Mouse (Mus musculus) monocyte, adult 5-6 weeks (primary cell): ENCODE results near the gene Akap6. TPM values are rescaled to one million over a fixed set of nuclear protein-coding genes. Genes with fewer than 3 reads are reported as not detected.

Experiments
- ATAC-seq: fragments of 153-309, 156-312 bp; replicated peaks from 2 replicates; pipeline ENCODE4 v1.8.0; 2017; ENCODE audit warnings: mild to moderate bottlenecking; ENCODE audit not compliant: low TSS enrichment, insufficient number of reproducible peaks, severe bottlenecking, poor library complexity, low FRiP score
- total RNA-seq: library from RNA; stranded (forward); fragments of 200-1000, 200-491, 200-594 nt; gene quantifications from 3 replicates; pipeline ENCODE4 v1.2.3, GENCODE M21; 2017

Akap6 gene
- total RNA-seq, 1 experiment from 2014 or later = not detected

GRCm38 (mm10) chr12:53063003-53063402 is 363.8 kb downstream of the Akap6 start:
- no peak for ATAC-seq

GRCm38 (mm10) chr12:53064241-53064760 is 365.1 kb downstream of the Akap6 start:
- ATAC-seq = no peak

GRCm38 (mm10) chr12:53065031-53065785 is 366.0 kb downstream of the Akap6 start:
- ATAC-seq = no peak

- ATAC-seq = no peak
Observed at GRCm38 (mm10) chr12:53066321-53066720, 367.1 kb downstream of the Akap6 start.

GRCm38 (mm10) chr12:53070907-53071306 is 371.7 kb downstream of the Akap6 start:
- no peak for ATAC-seq

GRCm38 (mm10) chr12:53076595-53077400 is 377.6 kb downstream of the Akap6 start:
- no peak for ATAC-seq

- no peak for ATAC-seq
Observed at GRCm38 (mm10) chr12:53085789-53086188, 386.6 kb downstream of the Akap6 start.

GRCm38 (mm10) chr12:53112276-53112675 is 413.1 kb downstream of the Akap6 start:
- no peak for ATAC-seq

- ATAC-seq = no peak
Observed at GRCm38 (mm10) chr12:53119352-53119751, 420.2 kb downstream of the Akap6 start.

- no peak for ATAC-seq
Observed at GRCm38 (mm10) chr12:53124131-53124530, 424.9 kb downstream of the Akap6 start.

- no peak for ATAC-seq
Observed at GRCm38 (mm10) chr12:53124696-53125095, 425.5 kb downstream of the Akap6 start.

GRCm38 (mm10) chr12:53125286-53125685 is 426.1 kb downstream of the Akap6 start:
- no peak for ATAC-seq

- no peak for ATAC-seq
Observed at GRCm38 (mm10) chr12:53134196-53134595, 435.0 kb downstream of the Akap6 start.

- ATAC-seq = no peak
Observed at GRCm38 (mm10) chr12:53137331-53137730, 438.1 kb downstream of the Akap6 start.

GRCm38 (mm10) chr12:53144122-53144695 is 445.0 kb downstream of the Akap6 start:
- no peak for ATAC-seq

GRCm38 (mm10) chr12:53144760-53145159 is 445.6 kb downstream of the Akap6 start:
- no peak for ATAC-seq

GRCm38 (mm10) chr12:53145516-53145915 is 446.3 kb downstream of the Akap6 start:
- no peak for ATAC-seq

- no peak for ATAC-seq
Observed at GRCm38 (mm10) chr12:53146460-53147050, 447.4 kb downstream of the Akap6 start.

GRCm38 (mm10) chr12:53147696-53148095 is 448.5 kb downstream of the Akap6 start:
- no peak for ATAC-seq
